Mouse (Mus musculus): ENCODE measurements around the gene Ttc32. TPM values are rescaled to one million over a fixed set of nuclear protein-coding genes. Genes with fewer than 3 reads are reported as not detected.
A peak's percentile ranks its signal among the peaks of the same experiment; 100 is the strongest.

Ttc32 gene
- 1 to 10 TPM; 4.7 to 5.3 TPM for total RNA-seq (2021)
- long read RNA-seq, experiment 1, partial matches to known transcripts = 0 of 1 reads
- long read RNA-seq, experiment 1, other reads (novel, unspliced or antisense) = 0 of 1 reads
- long read RNA-seq, experiment 2, partial matches to known transcripts = 1 of 4 reads
- long read RNA-seq, experiment 2, other reads (novel, unspliced or antisense) = 0 of 4 reads

GRCm38 (mm10) chr12:9029888-9030723, at the start of gene Ttc32:
Gene Ttc32 (plus strand): TSS chr12:9029997.
- peak within 1 kb of the TSS; percentile 100 for H3K27ac ChIP-seq

GRCm38 (mm10) chr12:8993231-8993630, 36.6 kb upstream of the Ttc32 start:
- no peak for DNase-seq (ENCODE audit: low spot score in 2 of 2)
- Histone ChIP-seq H3K4me3 (no peak overlapping the region), H3K27ac (no peak overlapping the region)
- no peak for TF ChIP-seq CTCF (conservative IDR thresholded peaks at IDR 0.05)

More at GRCm38 (mm10) chr12:9029888-9030723, at the start of gene Ttc32:
- peak; percentile 93 to 97 for DNase-seq (ENCODE audit: low spot score in 2 of 2)
- peak within 1 kb of the TSS; percentile 96 for H3K4me3 ChIP-seq
- TF ChIP-seq CTCF (conservative IDR thresholded peaks at IDR 0.05) = peak; percentile 2; the same call in 1 of the 2 replicates

- TF ChIP-seq CTCF (conservative IDR thresholded peaks at IDR 0.05) = no peak
- DNase-seq (ENCODE audit: low spot score in 2 of 2) = no peak
- Histone ChIP-seq H3K27ac (no peak overlapping the region), H3K4me3 (no peak overlapping the region)
Observed at GRCm38 (mm10) chr12:8998318-8998717, 31.5 kb upstream of the Ttc32 start.

- peak; percentile 90 for TF ChIP-seq CTCF (conservative IDR thresholded peaks at IDR 0.05)
- DNase-seq (ENCODE audit: low spot score in 2 of 2) = peak; percentile 60 to 65
- H3K4me3 ChIP-seq = no peak overlapping the region
- no peak overlapping the region for H3K27ac ChIP-seq
Observed at GRCm38 (mm10) chr12:9002038-9002648, 27.7 kb upstream of the Ttc32 start.

GRCm38 (mm10) chr12:9007146-9007545, 22.7 kb upstream of the Ttc32 start:
- no peak overlapping the region for H3K4me3 ChIP-seq
- H3K27ac ChIP-seq = no peak overlapping the region
- DNase-seq (ENCODE audit: low spot score in 2 of 2) = no peak
- no peak for TF ChIP-seq CTCF (conservative IDR thresholded peaks at IDR 0.05)

GRCm38 (mm10) chr12:9007811-9008210, 22.0 kb upstream of the Ttc32 start:
- H3K4me3 ChIP-seq = no peak overlapping the region
- no peak for DNase-seq (ENCODE audit: low spot score in 2 of 2)
- TF ChIP-seq CTCF (conservative IDR thresholded peaks at IDR 0.05) = no peak
- no peak overlapping the region for H3K27ac ChIP-seq

- H3K4me3 ChIP-seq = no peak overlapping the region
- no peak overlapping the region for H3K27ac ChIP-seq
- no peak for DNase-seq (ENCODE audit: low spot score in 2 of 2)
- TF ChIP-seq CTCF (conservative IDR thresholded peaks at IDR 0.05) = no peak
Observed at GRCm38 (mm10) chr12:9010311-9010710, 19.5 kb upstream of the Ttc32 start.

- Histone ChIP-seq H3K27ac (no peak overlapping the region), H3K4me3 (no peak overlapping the region)
- no peak for TF ChIP-seq CTCF (conservative IDR thresholded peaks at IDR 0.05)
- DNase-seq (ENCODE audit: low spot score in 2 of 2) = no peak
Observed at GRCm38 (mm10) chr12:9016376-9016775, 13.4 kb upstream of the Ttc32 start.

GRCm38 (mm10) chr12:9020431-9020830, 9.4 kb upstream of the Ttc32 start:
- no peak for TF ChIP-seq CTCF (conservative IDR thresholded peaks at IDR 0.05)
- Histone ChIP-seq H3K27ac (no peak overlapping the region), H3K4me3 (no peak overlapping the region)
- DNase-seq (ENCODE audit: low spot score in 2 of 2) = no peak

GRCm38 (mm10) chr12:9020986-9021385, 8.8 kb upstream of the Ttc32 start:
- Histone ChIP-seq H3K27ac (no peak overlapping the region), H3K4me3 (no peak overlapping the region)
- DNase-seq (ENCODE audit: low spot score in 2 of 2) = no peak
- TF ChIP-seq CTCF (conservative IDR thresholded peaks at IDR 0.05) = no peak

GRCm38 (mm10) chr12:9023031-9023430, 6.8 kb upstream of the Ttc32 start:
- peak; percentile 28 for TF ChIP-seq CTCF (conservative IDR thresholded peaks at IDR 0.05)
- no peak overlapping the region for H3K27ac ChIP-seq
- H3K4me3 ChIP-seq = no peak overlapping the region
- no peak for DNase-seq (ENCODE audit: low spot score in 2 of 2)

- no peak for TF ChIP-seq CTCF (conservative IDR thresholded peaks at IDR 0.05)
- H3K4me3 ChIP-seq = no peak overlapping the region
Observed at GRCm38 (mm10) chr12:9024071-9024470, 5.7 kb upstream of the Ttc32 start.

GRCm38 (mm10) chr12:9024736-9025135, 5.1 kb upstream of the Ttc32 start:
- no peak for TF ChIP-seq CTCF (conservative IDR thresholded peaks at IDR 0.05)
- Histone ChIP-seq H3K4me3 (no peak overlapping the region), H3K27ac (no peak overlapping the region)
- no peak for DNase-seq (ENCODE audit: low spot score in 2 of 2)

More at GRCm38 (mm10) chr12:9024071-9024470, 5.7 kb upstream of the Ttc32 start:
- DNase-seq (ENCODE audit: low spot score in 2 of 2) = no peak
- H3K27ac ChIP-seq = no peak overlapping the region
